Mouse (Mus musculus) forebrain, postnatal 0 days (tissue): ENCODE data around the gene Uqcc1. TPM values are rescaled to one million over a fixed set of nuclear protein-coding genes. Genes with fewer than 3 reads are reported as not detected.

Source experiments
- ATAC-seq: fragments of 200-750 bp; cut with Nextera tagmentation; 2 replicates; pipeline ENCODE4 v1.8.0; 2017; ENCODE audit warnings: mild to moderate bottlenecking, moderate library complexity
- DNase-seq: peaks from one replicate; pipeline ENCODE4 v3.0.0-alpha.2; 2015
- H3K27ac ChIP-seq: fragments of 300-500 bp; sonication (generic); 2 replicates; pipeline ENCODE4 v1.5.1; 2014; ENCODE audit warnings: low read depth, mild to moderate bottlenecking, antibody characterized with exemption, low read length, moderate library complexity, mixed read lengths
- H3K27me3 ChIP-seq: fragments of 300-500 bp; sonication (generic); 2 replicates; pipeline ENCODE4 v1.6.1; 2014; ENCODE audit warnings: mild to moderate bottlenecking, low read length, mixed read lengths; ENCODE audit not compliant: insufficient read depth
- H3K36me3 ChIP-seq: fragments of 300-500 bp; sonication (generic); 2 replicates; pipeline ENCODE4 v1.6.1; 2014; ENCODE audit warnings: mild to moderate bottlenecking, moderate library complexity; ENCODE audit not compliant: insufficient read depth
- H3K4me1 ChIP-seq: fragments of 300-500 bp; sonication (generic); 2 replicates; pipeline ENCODE4 v1.6.1; 2014; ENCODE audit warnings: antibody characterized with exemption; ENCODE audit not compliant: insufficient read depth
- H3K4me2 ChIP-seq: fragments of 300-500 bp; sonication (generic); 2 replicates; pipeline ENCODE4 v1.6.1; 2014; ENCODE audit warnings: low read depth, mild to moderate bottlenecking, moderate library complexity
- H3K4me3 ChIP-seq: fragments of 300-500 bp; sonication (generic); 2 replicates; pipeline ENCODE4 v1.5.1; 2014; ENCODE audit warnings: low read depth, low read length, mixed read lengths
- H3K9ac ChIP-seq: fragments of 300-500 bp; sonication (generic); 2 replicates; pipeline ENCODE4 v1.6.1; 2014; ENCODE audit warnings: mild to moderate bottlenecking
- H3K9me3 ChIP-seq: fragments of 300-500 bp; sonication (generic); 2 replicates; pipeline ENCODE4 v1.6.1; 2016; ENCODE audit warnings: low read length
- CTCF ChIP-seq: sonication (generic); IDR thresholded peaks from 2 replicates; pipeline ENCODE4 v1.5.1; 2016; ENCODE audit warnings: antibody characterized with exemption, control low read depth, low read depth
- WGBS: fragments of 180-500 bp; shearing (Covaris S2); extraction: QIAGEN DNeasy Blood & Tissue Kit; methylation state at CpG from one replicate; pipeline ENCODE4 v1.1.7; 2014; 5-methylcytosine and 5-hydroxymethylcytosine counted together
- polyA plus RNA-seq: library from polyadenylated mRNA; unstranded; fragments of >200 nt; fragmentation: Nextera tagmentation; extraction: Ambion mirVana; gene quantifications from 2 replicates; pipeline ENCODE4 v1.2.1, GENCODE M21; 2015
- total RNA-seq: library from RNA; depleted of rRNA; stranded (reverse); fragments of >200 nt; gene quantifications from 2 replicates; pipeline ENCODE4 v1.2.3, GENCODE M21; 2014; rRNA removed

Gene Uqcc1
- total and polyA plus RNA-seq, 2 experiments from 2014 or later = 63.0 to 67.7 TPM

GRCm38 (mm10) chr2:155805925-155806255 is 124.2 kb downstream of the Uqcc1 start:
- H3K4me1 ChIP-seq = no peaks in the 10 kb centered on the region
- WGBS = 90% methylated on average over 6 of the region's 6 CpGs
- no peak overlapping the region for H3K4me2 ChIP-seq
- ATAC-seq (no peak), DNase-seq (no peak)
- H3K27ac ChIP-seq = no peak overlapping the region
- H3K9ac ChIP-seq = no peak overlapping the region
- TF ChIP-seq CTCF = no peak
- H3K36me3 ChIP-seq = peaks cover 34% of the 10 kb centered on the region
- no peaks in the 10 kb centered on the region for H3K9me3 ChIP-seq
- no peaks in the 10 kb centered on the region for H3K27me3 ChIP-seq
- no peak overlapping the region for H3K4me3 ChIP-seq

GRCm38 (mm10) chr2:155805231-155805924 is 124.7 kb downstream of the Uqcc1 start:
- Histone ChIP-seq H3K9me3 (no peaks in the 10 kb centered on the region), H3K27me3 (no peaks in the 10 kb centered on the region), H3K9ac (no peak overlapping the region), H3K27ac (no peak overlapping the region), H3K4me1 (no peaks in the 10 kb centered on the region), H3K36me3 (peaks cover 34% of the 10 kb centered on the region), H3K4me3 (no peak overlapping the region), H3K4me2 (no peak overlapping the region)
- 51% methylated on average over 6 of the region's 6 CpGs for WGBS
- DNase-seq (no peak), ATAC-seq (no peak)
- TF ChIP-seq CTCF = no peak

GRCm38 (mm10) chr2:155804053-155804452 is 126.1 kb downstream of the Uqcc1 start:
- Histone ChIP-seq H3K27me3 (no peaks in the 10 kb centered on the region), H3K36me3 (peaks cover 40% of the 10 kb centered on the region), H3K4me1 (no peaks in the 10 kb centered on the region), H3K4me3 (no peak overlapping the region), H3K9ac (no peak overlapping the region), H3K27ac (no peak overlapping the region), H3K4me2 (no peak overlapping the region), H3K9me3 (no peaks in the 10 kb centered on the region)
- 72% methylated on average over 5 of the region's 5 CpGs for WGBS
- DNase-seq = no peak
- no peak for TF ChIP-seq CTCF
- ATAC-seq = no peak

GRCm38 (mm10) chr2:155802761-155803160 is 127.3 kb downstream of the Uqcc1 start:
- WGBS = 57% methylated on average over 3 of the region's 3 CpGs
- H3K27ac ChIP-seq = no peak overlapping the region
- no peak overlapping the region for H3K4me2 ChIP-seq
- H3K4me3 ChIP-seq = no peak overlapping the region
- peaks cover 47% of the 10 kb centered on the region for H3K36me3 ChIP-seq
- no peak overlapping the region for H3K9ac ChIP-seq
- no peaks in the 10 kb centered on the region for H3K9me3 ChIP-seq
- no peak for ATAC-seq
- DNase-seq = no peak
- TF ChIP-seq CTCF = peak; percentile 38
- H3K27me3 ChIP-seq = no peaks in the 10 kb centered on the region
- H3K4me1 ChIP-seq = no peaks in the 10 kb centered on the region

GRCm38 (mm10) chr2:155798613-155799012 is 131.5 kb downstream of the Uqcc1 start:
- Histone ChIP-seq H3K4me3 (no peak overlapping the region), H3K4me2 (no peak overlapping the region), H3K9ac (no peak overlapping the region), H3K9me3 (no peaks in the 10 kb centered on the region), H3K36me3 (peaks cover 50% of the 10 kb centered on the region), H3K27me3 (no peaks in the 10 kb centered on the region), H3K4me1 (no peaks in the 10 kb centered on the region), H3K27ac (no peak overlapping the region)
- TF ChIP-seq CTCF = no peak
- ATAC-seq (no peak), DNase-seq (no peak)
- WGBS = 58% methylated on average over 3 of the region's 3 CpGs

Other genes starting within 250 kb of the Uqcc1 start
- gene Trpc4ap, start 237.9 kb downstream of the Uqcc1 start, total RNA-seq = 110 and 131 TPM in 2 replicates
- gene Trpc4ap, start 237.9 kb downstream of the Uqcc1 start, polyA plus RNA-seq = 118 and 128 TPM in 2 replicates
- gene Edem2, start 200.8 kb downstream of the Uqcc1 start, total RNA-seq = 35.9 and 41.9 TPM in 2 replicates
- 30.7 and 34.1 TPM in 2 replicates for gene Edem2, start 200.8 kb downstream of the Uqcc1 start, polyA plus RNA-seq
- not detected in 2 replicates for gene Gm17581, start 194.4 kb downstream of the Uqcc1 start, total RNA-seq
- not detected in 2 replicates for gene Gm17581, start 194.4 kb downstream of the Uqcc1 start, polyA plus RNA-seq
- 1.6 and 1.9 TPM in 2 replicates for gene Procr, start 179.2 kb downstream of the Uqcc1 start, total RNA-seq
- gene Procr, start 179.2 kb downstream of the Uqcc1 start, polyA plus RNA-seq = 1.6 and 1.9 TPM in 2 replicates
- 124 and 128 TPM in 2 replicates for gene Mmp24, start 155.0 kb downstream of the Uqcc1 start, total RNA-seq
- 15.5 and 17.0 TPM in 2 replicates for gene Mmp24, start 155.0 kb downstream of the Uqcc1 start, polyA plus RNA-seq
- 26.4 and 31.4 TPM in 2 replicates for gene BC029722, start 110.9 kb downstream of the Uqcc1 start, total RNA-seq
- gene BC029722, start 110.9 kb downstream of the Uqcc1 start, polyA plus RNA-seq = 53.4 and 55.5 TPM in 2 replicates
- gene Eif6, start 103.4 kb downstream of the Uqcc1 start, total RNA-seq = 91.9 and 99.3 TPM in 2 replicates
- gene Eif6, start 103.4 kb downstream of the Uqcc1 start, polyA plus RNA-seq = 145 and 171 TPM in 2 replicates
- gene Fam83c, start 95.5 kb downstream of the Uqcc1 start, total RNA-seq = not detected in 2 replicates
- gene Fam83c, start 95.5 kb downstream of the Uqcc1 start, polyA plus RNA-seq = 0.06 and 0.12 TPM in 2 replicates
- not detected in 2 replicates for gene Gm15557, start 10.4 kb upstream of the Uqcc1 start, total RNA-seq
- gene Gm15557, start 10.4 kb upstream of the Uqcc1 start, polyA plus RNA-seq = not detected in 2 replicates
- gene Gdf5, start 15.1 kb upstream of the Uqcc1 start, total RNA-seq = 3.9 TPM in 2 replicates
- gene Gdf5, start 15.1 kb upstream of the Uqcc1 start, polyA plus RNA-seq = 3.7 and 3.8 TPM in 2 replicates
- 17.2 and 18.7 TPM in 2 replicates for gene Cep250, start 26.1 kb upstream of the Uqcc1 start, total RNA-seq
- gene Cep250, start 26.1 kb upstream of the Uqcc1 start, polyA plus RNA-seq = 4.9 and 8.6 TPM in 2 replicates
- gene 6430550D23Rik, start 77.7 kb upstream of the Uqcc1 start, total RNA-seq = 1.0 and 1.1 TPM in 2 replicates
- gene 6430550D23Rik, start 77.7 kb upstream of the Uqcc1 start, polyA plus RNA-seq = 0.57 and 1.1 TPM in 2 replicates
- gene Ergic3, start 77.7 kb upstream of the Uqcc1 start, total RNA-seq = 253 and 279 TPM in 2 replicates
- gene Ergic3, start 77.7 kb upstream of the Uqcc1 start, polyA plus RNA-seq = 445 and 473 TPM in 2 replicates
- 0.19 TPM in 1 of 2 replicates, not detected in the other for gene Fer1l4, start 122.6 kb upstream of the Uqcc1 start, total RNA-seq
- gene Fer1l4, start 122.6 kb upstream of the Uqcc1 start, polyA plus RNA-seq = not detected in 2 replicates
- 7.1 and 7.2 TPM in 2 replicates for gene Spag4, start 134.9 kb upstream of the Uqcc1 start, total RNA-seq
- 5.0 and 5.5 TPM in 2 replicates for gene Spag4, start 134.9 kb upstream of the Uqcc1 start, polyA plus RNA-seq
- 29.5 and 30.4 TPM in 2 replicates for gene Cpne1, start 181.7 kb upstream of the Uqcc1 start, total RNA-seq
- 5.1 and 13.2 TPM in 2 replicates for gene Cpne1, start 181.7 kb upstream of the Uqcc1 start, polyA plus RNA-seq
- gene Rbm12, start 181.7 kb upstream of the Uqcc1 start, total RNA-seq = 28.6 and 31.6 TPM in 2 replicates
- gene Rbm12, start 181.7 kb upstream of the Uqcc1 start, polyA plus RNA-seq = 17.7 and 19.4 TPM in 2 replicates
- gene Gm28036, start 196.8 kb upstream of the Uqcc1 start, total RNA-seq = 14.4 and 20.5 TPM in 2 replicates
- gene Gm28036, start 196.8 kb upstream of the Uqcc1 start, polyA plus RNA-seq = 8.6 and 13.0 TPM in 2 replicates
- gene Romo1, start 213.7 kb upstream of the Uqcc1 start, total RNA-seq = 91.3 and 132 TPM in 2 replicates
- 529 and 662 TPM in 2 replicates for gene Romo1, start 213.7 kb upstream of the Uqcc1 start, polyA plus RNA-seq
- 41.9 and 42.7 TPM in 2 replicates for gene Nfs1, start 213.9 kb upstream of the Uqcc1 start, total RNA-seq
- 41.2 and 48.6 TPM in 2 replicates for gene Nfs1, start 213.9 kb upstream of the Uqcc1 start, polyA plus RNA-seq
- 332 and 415 TPM in 2 replicates for gene Rbm39, start 249.9 kb upstream of the Uqcc1 start, total RNA-seq
- 412 and 413 TPM in 2 replicates for gene Rbm39, start 249.9 kb upstream of the Uqcc1 start, polyA plus RNA-seq